Mouse (Mus musculus) hindbrain, embryonic 12.5 days (tissue): Measurements from ENCODE around the gene Dchs2. TPM values are rescaled to one million over a fixed set of nuclear protein-coding genes. Genes with fewer than 3 reads are reported as not detected.
A peak's percentile ranks its signal among the peaks of the same experiment; 100 is the strongest.

Source experiments
- ATAC-seq: fragments of 200-750 bp; cut with Nextera tagmentation; 2 replicates; pipeline ENCODE4 v1.8.0; 2017; ENCODE audit warnings: moderate TSS enrichment; ENCODE audit not compliant: low FRiP score
- H3K27ac ChIP-seq: fragments of 300-500 bp; sonication (generic); 2 replicates; pipeline ENCODE4 v1.5.1; 2016; ENCODE audit warnings: mild to moderate bottlenecking
- H3K27me3 ChIP-seq: fragments of 300-500 bp; sonication (generic); 2 replicates; pipeline ENCODE4 v1.6.1; 2016; ENCODE audit warnings: mild to moderate bottlenecking
- H3K36me3 ChIP-seq: fragments of 300-500 bp; sonication (generic); 2 replicates; pipeline ENCODE4 v1.6.1; 2016; ENCODE audit warnings: mild to moderate bottlenecking
- H3K4me1 ChIP-seq: fragments of 300-500 bp; sonication (generic); 2 replicates; pipeline ENCODE4 v1.6.1; 2016
- H3K4me2 ChIP-seq: fragments of 300-500 bp; sonication (generic); replicated peaks from 2 replicates; pipeline ENCODE4 v1.6.1; 2016; ENCODE audit warnings: mild to moderate bottlenecking
- H3K4me3 ChIP-seq: fragments of 300-500 bp; sonication (generic); 2 replicates; pipeline ENCODE4 v1.5.1; 2016; ENCODE audit warnings: mild to moderate bottlenecking
- H3K9ac ChIP-seq: fragments of 300-500 bp; sonication (generic); 2 replicates; pipeline ENCODE4 v1.6.1; 2016; ENCODE audit warnings: mild to moderate bottlenecking, moderate library complexity
- H3K9me3 ChIP-seq: fragments of 300-500 bp; sonication (generic); replicated peaks from 2 replicates; pipeline ENCODE4 v1.6.1; 2016; ENCODE audit warnings: mild to moderate bottlenecking
- WGBS: fragments of 180-500 bp; shearing (Covaris S2); methylation state at CpG from one replicate; pipeline ENCODE4 v1.1.7; 2016; 5-methylcytosine and 5-hydroxymethylcytosine counted together
- polyA plus RNA-seq: library from polyadenylated mRNA; unstranded; fragments of >200 nt; fragmentation: Nextera tagmentation; extraction: Ambion mirVana; gene quantifications from 2 replicates; pipeline ENCODE4 v1.2.1, GENCODE M21; 2016

Gene Dchs2
- polyA plus RNA-seq, result 1.1 and 1.3 TPM in 2 replicates

DNA sequence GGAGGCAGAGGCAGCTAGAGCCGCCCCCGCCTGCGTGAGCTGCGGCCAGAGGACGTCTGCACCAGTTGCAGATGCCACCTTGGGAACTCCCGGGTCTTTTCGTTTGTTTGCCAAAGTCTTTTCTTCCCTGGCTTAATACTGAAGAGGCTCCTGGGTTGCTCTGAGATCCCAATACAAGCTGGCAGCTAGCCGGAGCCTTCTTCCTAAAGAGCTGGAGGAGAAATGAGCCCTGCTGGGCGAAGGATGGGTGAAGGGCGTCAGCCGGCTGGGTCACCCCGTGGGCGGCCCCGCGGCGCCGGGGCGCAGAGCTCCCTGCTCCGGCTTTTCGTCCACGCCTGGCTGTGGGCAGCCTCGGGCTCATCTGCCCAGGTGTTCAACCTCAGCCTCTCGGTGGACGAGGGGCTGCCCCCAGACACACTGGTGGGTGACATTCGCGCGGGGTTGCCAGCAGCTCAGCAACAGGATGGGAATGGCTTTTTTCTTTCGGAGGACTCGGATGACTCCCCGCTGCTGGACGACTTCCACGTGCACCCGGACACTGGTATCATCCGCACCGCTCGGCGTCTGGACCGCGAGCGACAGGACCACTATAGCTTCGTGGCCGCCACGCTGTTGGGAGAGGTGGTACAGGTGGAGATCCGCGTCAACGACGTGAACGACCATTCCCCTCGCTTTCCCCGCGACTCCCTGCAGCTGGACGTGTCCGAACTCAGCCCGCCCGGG, at the start of gene Dchs2:
Gene Dchs2, plus strand, starts transcription at position 223 of the 723 bp plus-strand sequence.
- Histone ChIP-seq H3K27ac (no peak within 1 kb of the TSS), H3K4me2 (peak within 1 kb of the TSS; percentile 98), H3K27me3 (peaks cover 57% of the 10 kb centered on the region), H3K9me3 (no peaks in the 10 kb centered on the region), H3K36me3 (no peaks in the 10 kb centered on the region), H3K4me1 (peaks cover 25% of the 10 kb centered on the region), H3K9ac (peak within 1 kb of the TSS; percentile 64), H3K4me3 (peak within 1 kb of the TSS; percentile 56)
- under 1% methylated on average over 55 of the region's 55 CpGs for WGBS
- ATAC-seq, result peak; percentile 63

DNA sequence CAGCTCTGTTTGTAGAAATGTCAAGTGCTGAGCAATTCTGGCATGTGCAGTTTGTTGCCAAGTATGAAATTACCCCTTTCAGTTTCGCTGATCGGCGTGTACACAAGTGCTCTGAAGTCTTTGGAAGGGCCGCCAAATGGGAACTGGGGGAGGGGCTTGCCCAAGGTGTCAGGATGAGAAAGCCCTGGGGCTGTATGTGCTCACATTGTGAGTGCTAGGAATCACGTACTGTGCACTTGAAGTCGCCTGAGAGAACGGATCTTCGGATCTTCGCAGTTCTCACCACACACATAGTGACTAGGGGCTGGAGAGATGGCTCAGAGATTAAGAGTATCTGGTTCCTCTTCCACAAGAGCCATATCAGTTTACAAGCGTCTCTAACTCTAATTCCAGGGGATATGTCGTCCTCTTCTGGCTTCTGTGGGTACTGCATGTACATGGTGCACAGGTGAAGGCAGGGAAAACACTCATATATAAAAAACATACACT, 47.1 kb upstream of the Dchs2 start:
- Histone ChIP-seq H3K27me3 (no peaks in the 10 kb centered on the region), H3K27ac (no peak overlapping the region), H3K4me1 (peaks cover 10% of the 10 kb centered on the region), H3K9me3 (no peaks in the 10 kb centered on the region), H3K9ac (no peak overlapping the region), H3K36me3 (no peaks in the 10 kb centered on the region), H3K4me3 (peak overlapping the region; percentile 11; the same call in 1 of the 2 replicates), H3K4me2 (peak overlapping the region; percentile 48)
- ATAC-seq, result peak; percentile 63
- 4% methylated on average over 11 of the region's 11 CpGs for WGBS

DNA sequence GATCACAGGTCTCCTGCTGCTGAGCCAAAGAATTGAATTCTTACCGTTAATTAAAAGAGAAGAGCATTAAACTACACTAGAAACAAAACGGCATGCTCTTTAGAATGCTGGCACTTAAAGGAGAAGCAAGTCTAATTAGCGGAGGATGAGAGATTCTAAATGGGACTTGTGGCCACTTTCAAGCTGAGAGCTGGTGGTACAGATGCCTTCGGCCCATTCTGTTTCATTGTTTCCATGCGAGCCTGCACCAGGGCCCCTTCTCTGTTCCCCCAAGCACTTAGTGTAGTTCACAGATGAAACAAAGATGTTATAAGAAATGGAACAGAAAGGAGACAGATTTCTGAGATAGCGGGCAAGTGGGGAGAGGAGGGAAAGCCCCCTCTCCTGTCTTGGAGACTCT, 30.2 kb upstream of the Dchs2 start:
- Histone ChIP-seq H3K4me2 (no peak overlapping the region), H3K4me1 (peaks cover 24% of the 10 kb centered on the region), H3K27ac (no peak overlapping the region), H3K9ac (no peak overlapping the region), H3K36me3 (no peaks in the 10 kb centered on the region), H3K27me3 (0 out of 2 replicates have a peak, but pooled peaks cover 2% of the 10 kb centered on the region), H3K9me3 (no peaks in the 10 kb centered on the region), H3K4me3 (no peak overlapping the region)
- ATAC-seq, result no peak
- WGBS, result 39% methylated on average over 6 of the region's 6 CpGs

DNA sequence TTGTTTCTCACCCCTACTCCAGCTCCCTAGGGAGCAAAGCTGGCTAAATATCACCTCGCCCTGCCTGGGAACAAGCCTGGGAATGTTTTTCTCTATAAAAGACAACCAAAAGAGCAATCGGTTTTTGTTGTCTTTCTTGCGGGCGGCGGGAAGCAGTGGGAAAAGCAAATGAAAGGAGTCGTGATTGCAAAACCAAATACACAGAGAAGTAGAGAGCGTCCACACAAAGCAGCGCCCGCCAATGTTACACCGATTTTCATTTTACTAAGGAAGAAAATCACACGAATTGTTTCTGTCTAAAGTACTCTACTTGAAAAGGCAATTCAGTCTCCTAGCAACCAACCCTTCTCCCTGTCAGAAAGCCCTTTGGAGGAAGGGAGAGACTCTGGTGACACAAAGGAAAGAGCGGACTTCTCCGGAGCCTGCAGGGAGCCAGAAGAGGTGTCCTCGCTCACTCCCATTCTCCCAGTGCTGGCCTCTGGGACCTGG, 29.2 kb upstream of the Dchs2 start:
- ATAC-seq, result peak; percentile 92
- H3K27me3 ChIP-seq, result 0 out of 2 replicates have a peak, but pooled peaks cover 2% of the 10 kb centered on the region
- H3K4me3 ChIP-seq, result peak overlapping the region; percentile 21
- H3K4me1 ChIP-seq, result peaks cover 24% of the 10 kb centered on the region
- 4% methylated on average over 14 of the region's 14 CpGs for WGBS
- H3K27ac ChIP-seq, result peak overlapping the region; percentile 72
- H3K4me2 ChIP-seq, result peak overlapping the region; percentile 53
- 0 out of 2 replicates have a peak overlapping the region, but pooled peaks have one; percentile 32 for H3K9ac ChIP-seq
- H3K36me3 ChIP-seq, result no peaks in the 10 kb centered on the region
- no peaks in the 10 kb centered on the region for H3K9me3 ChIP-seq

DNA sequence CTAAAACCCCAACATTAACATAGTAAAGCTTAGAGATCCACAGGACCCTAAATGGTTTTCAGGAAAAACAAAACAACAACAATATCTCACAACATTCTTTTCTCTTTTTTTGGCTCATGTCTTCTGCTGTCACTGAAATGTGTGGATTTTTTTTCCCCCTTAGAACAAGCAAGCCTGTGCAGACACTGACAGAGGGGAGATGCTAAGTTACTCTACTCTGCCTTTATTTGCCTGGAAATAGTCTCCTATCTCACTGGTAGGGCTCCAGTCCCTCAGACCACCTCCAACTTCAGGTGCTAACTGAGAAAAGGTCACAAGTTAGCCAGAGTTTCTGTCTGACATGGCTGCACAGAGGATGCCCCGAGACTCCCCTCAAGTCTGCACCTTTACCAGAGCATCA, 28.6 kb upstream of the Dchs2 start:
- 65% methylated on average over 1 of the region's 1 CpGs for WGBS
- Histone ChIP-seq H3K27ac (peak overlapping the region; percentile 72), H3K9ac (0 out of 2 replicates have a peak overlapping the region, but pooled peaks have one; percentile 32), H3K36me3 (no peaks in the 10 kb centered on the region), H3K4me2 (peak overlapping the region; percentile 53), H3K4me1 (peaks cover 24% of the 10 kb centered on the region), H3K9me3 (no peaks in the 10 kb centered on the region), H3K27me3 (0 out of 2 replicates have a peak, but pooled peaks cover 2% of the 10 kb centered on the region), H3K4me3 (peak overlapping the region; percentile 21; the same call in 1 of the 2 replicates)
- ATAC-seq, result peak; percentile 47

DNA sequence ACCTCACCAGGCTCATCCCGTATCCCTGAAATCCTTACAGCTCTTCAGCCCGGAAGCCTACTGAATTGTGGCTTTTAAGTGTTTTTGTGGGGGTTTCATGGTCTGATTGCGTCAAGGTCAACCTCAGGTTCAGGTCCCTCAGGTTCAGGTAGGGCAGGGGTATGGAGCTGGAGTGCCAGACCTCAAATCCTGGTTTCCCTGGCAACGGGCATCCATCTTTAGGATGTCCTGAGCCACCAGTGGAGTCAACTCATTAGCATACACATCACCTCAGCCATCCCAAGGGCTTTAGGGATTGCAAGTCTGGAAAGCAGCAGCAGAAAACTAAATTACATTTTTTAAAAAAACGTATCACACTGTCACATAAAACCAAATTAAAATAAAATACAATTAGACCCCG, 28.1 kb upstream of the Dchs2 start:
- Histone ChIP-seq H3K9ac (no peak overlapping the region), H3K4me3 (no peak overlapping the region), H3K27me3 (0 out of 2 replicates have a peak, but pooled peaks cover 2% of the 10 kb centered on the region), H3K9me3 (no peaks in the 10 kb centered on the region), H3K36me3 (no peaks in the 10 kb centered on the region), H3K27ac (no peak overlapping the region), H3K4me2 (no peak overlapping the region), H3K4me1 (peaks cover 24% of the 10 kb centered on the region)
- ATAC-seq, result peak; percentile 68
- WGBS, result 44% methylated on average over 6 of the region's 6 CpGs

DNA sequence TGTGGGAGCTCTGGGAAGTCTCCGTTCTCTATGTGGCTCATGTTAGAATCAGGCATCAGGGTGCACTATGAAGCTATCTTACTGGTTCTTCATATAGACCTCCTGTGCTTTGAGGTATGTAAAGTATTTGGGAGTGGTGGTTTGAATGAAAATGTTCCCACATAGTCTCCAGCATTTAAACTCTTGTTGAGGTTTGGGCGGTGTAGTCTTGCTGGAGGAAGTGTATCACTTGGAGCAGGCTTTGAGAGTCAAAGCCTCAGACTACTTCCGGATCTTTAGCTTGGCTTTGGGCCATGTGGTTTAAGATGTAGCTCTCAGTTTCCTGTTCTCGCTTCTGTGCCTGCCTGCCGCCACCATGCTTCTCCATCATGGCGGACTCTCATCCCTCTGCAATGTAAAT, 25.5 kb upstream of the Dchs2 start:
- WGBS, result 93% methylated on average over 6 of the region's 6 CpGs
- Histone ChIP-seq H3K27me3 (0 out of 2 replicates have a peak, but pooled peaks cover 2% of the 10 kb centered on the region), H3K4me3 (no peak overlapping the region), H3K4me2 (no peak overlapping the region), H3K27ac (no peak overlapping the region), H3K9me3 (no peaks in the 10 kb centered on the region), H3K36me3 (no peaks in the 10 kb centered on the region), H3K4me1 (peaks cover 24% of the 10 kb centered on the region), H3K9ac (no peak overlapping the region)
- ATAC-seq, result no peak

DNA sequence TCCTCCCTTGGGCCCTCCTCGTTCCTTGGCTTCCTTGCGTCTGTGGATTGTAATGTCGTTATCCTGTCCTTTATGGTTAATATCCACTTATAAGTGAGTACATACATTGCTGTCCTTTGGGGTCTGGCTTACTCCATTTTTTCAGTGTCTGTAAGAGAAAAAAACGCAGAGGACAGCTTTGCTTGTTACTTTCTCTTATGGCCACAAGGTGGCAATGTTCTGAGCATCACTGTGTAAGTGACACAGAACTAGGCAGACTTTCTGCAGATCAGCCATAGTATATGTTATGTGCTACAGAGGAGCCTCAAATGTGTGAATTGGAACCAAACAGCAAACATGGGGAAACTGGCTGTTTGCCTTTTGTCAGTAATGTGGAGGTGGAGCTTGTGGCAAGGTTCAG, 17.6 kb upstream of the Dchs2 start:
- Histone ChIP-seq H3K9ac (no peak overlapping the region), H3K9me3 (no peaks in the 10 kb centered on the region), H3K4me1 (peaks cover 22% of the 10 kb centered on the region), H3K36me3 (no peaks in the 10 kb centered on the region), H3K4me3 (no peak overlapping the region), H3K4me2 (no peak overlapping the region), H3K27ac (no peak overlapping the region), H3K27me3 (no peaks in the 10 kb centered on the region)
- WGBS, result 26% methylated on average over 4 of the region's 4 CpGs
- ATAC-seq, result peak; percentile 39; the same call in 1 of the 2 replicates

DNA sequence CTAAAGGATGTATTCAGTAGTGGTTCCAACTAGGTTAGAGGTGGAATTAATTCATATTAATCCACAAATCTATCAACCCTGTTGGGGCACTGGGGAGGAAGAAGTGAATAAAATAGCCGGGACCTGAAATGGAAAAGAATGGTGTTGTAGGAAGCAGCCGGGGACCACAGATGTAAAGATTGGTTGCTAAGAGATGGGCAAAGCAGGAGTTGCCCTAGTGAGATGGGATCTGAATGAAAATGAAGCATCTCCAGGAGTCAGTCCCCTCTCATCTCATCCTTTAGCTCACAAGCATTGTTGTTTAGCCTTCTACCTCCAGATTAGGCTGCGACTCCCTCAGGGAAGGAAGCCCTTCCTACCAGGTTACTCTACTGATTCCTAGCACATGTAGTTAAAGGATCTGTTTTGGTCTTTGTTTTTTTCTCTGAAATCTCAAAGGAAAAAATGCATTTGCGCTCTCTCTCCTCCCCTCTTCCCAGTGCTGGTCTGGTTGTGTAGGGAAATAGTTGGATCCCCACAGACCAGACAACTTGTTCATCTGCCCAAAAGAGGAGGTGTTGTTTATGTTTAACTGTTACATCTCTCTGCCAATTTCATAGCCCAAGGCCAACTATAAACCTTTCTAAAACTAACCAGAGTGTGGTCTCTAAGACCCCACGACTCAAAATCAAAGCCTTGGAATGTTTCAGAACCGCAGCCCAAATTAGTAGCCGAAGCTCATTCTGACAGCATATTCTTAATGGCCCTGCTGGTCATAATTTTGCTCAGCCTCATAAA, 16.1 kb upstream of the Dchs2 start:
- WGBS, result 33% methylated on average over 7 of the region's 7 CpGs
- no peaks in the 10 kb centered on the region for H3K9me3 ChIP-seq
- no peaks in the 10 kb centered on the region for H3K27me3 ChIP-seq
- no peak overlapping the region for H3K4me3 ChIP-seq
- no peak overlapping the region for H3K9ac ChIP-seq
- no peak overlapping the region; the same call in 1 of the 2 replicates for H3K27ac ChIP-seq
- H3K4me2 ChIP-seq, result peak overlapping the region; percentile 26; the same call in 1 of the 2 replicates
- peak; percentile 61 for ATAC-seq
- no peaks in the 10 kb centered on the region for H3K36me3 ChIP-seq
- peaks cover 22% of the 10 kb centered on the region for H3K4me1 ChIP-seq

DNA sequence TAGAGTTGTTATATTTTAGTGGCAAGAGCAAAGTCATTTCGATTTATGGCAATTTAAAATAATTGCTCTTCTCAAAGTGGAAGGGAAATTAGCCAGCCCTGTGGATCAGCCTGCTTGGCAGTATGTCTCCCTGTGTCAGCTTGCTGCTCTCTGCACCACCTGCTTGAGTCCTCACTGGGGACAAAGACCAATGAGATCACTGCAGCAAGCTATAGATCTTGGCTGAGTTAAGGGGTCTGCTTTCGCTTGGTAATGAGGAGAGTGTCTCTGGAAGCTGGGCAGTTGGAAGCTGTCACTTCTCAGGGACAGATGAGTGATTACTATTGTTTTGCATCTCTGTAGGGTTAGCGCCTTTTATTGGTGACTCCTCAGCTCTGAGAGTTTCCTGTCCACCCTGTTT, 14.9 kb upstream of the Dchs2 start:
- Histone ChIP-seq H3K27ac (no peak overlapping the region), H3K4me2 (0 out of 2 replicates have a peak overlapping the region, but pooled peaks have one; percentile 26), H3K9me3 (no peaks in the 10 kb centered on the region), H3K4me3 (no peak overlapping the region), H3K9ac (no peak overlapping the region), H3K27me3 (no peaks in the 10 kb centered on the region), H3K4me1 (peaks cover 22% of the 10 kb centered on the region), H3K36me3 (no peaks in the 10 kb centered on the region)
- ATAC-seq, result peak; percentile 64; the same call in 1 of the 2 replicates
- 21% methylated on average over 3 of the region's 3 CpGs for WGBS

DNA sequence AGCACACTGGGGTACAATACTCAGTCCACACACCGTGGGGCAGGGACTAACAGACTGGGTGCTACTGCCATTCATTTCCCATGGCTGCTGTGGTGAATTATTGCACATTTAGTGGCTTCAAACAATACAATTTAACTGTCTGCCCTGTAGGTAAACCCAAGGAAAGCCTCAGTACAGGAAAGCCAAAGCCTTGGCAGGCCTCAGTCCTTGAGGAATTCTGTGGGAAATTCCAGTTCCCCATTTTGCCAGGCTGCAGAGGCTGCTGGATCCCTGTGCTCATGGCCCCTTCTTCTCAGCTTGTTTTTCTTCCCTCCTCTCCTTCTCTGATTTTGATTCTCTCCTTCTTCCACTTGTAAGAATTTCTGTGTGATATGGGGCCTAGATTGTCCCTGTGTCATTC, 12.8 kb upstream of the Dchs2 start:
- H3K9me3 ChIP-seq, result no peaks in the 10 kb centered on the region
- peaks cover 22% of the 10 kb centered on the region for H3K4me1 ChIP-seq
- no peak overlapping the region for H3K27ac ChIP-seq
- 57% methylated on average over 1 of the region's 1 CpGs for WGBS
- H3K9ac ChIP-seq, result no peak overlapping the region
- no peak overlapping the region for H3K4me3 ChIP-seq
- no peaks in the 10 kb centered on the region for H3K36me3 ChIP-seq
- no peak overlapping the region for H3K4me2 ChIP-seq
- H3K27me3 ChIP-seq, result no peaks in the 10 kb centered on the region
- ATAC-seq, result no peak

DNA sequence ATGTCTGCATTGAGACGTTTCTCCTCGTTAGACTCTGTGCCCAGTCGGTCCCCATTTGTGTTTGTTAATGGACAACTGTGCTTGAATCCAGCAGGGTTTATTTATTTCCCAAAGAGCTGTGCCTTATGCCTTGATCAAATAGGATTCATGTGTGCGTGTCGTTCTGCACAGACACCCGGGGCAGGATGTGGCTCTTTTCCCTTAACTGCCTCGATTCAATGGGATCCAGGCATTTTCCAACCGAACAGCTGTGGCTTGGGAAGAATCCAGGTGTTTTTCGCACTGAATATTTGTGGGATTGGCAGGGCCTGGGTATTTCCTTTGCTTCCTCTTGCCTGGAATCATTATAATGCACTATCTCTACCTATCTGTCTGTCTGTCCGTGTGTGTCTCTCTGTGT, 10.2 kb upstream of the Dchs2 start:
- 72% methylated on average over 10 of the region's 10 CpGs for WGBS

More for the DNA sequence above, 10.2 kb upstream of the Dchs2 start:
- no peaks in the 10 kb centered on the region for H3K36me3 ChIP-seq
- no peak overlapping the region for H3K4me3 ChIP-seq
- no peak for ATAC-seq
- H3K9ac ChIP-seq, result no peak overlapping the region
- H3K27ac ChIP-seq, result no peak overlapping the region
- H3K27me3 ChIP-seq, result no peaks in the 10 kb centered on the region
- peaks cover 7% of the 10 kb centered on the region for H3K4me1 ChIP-seq
- no peaks in the 10 kb centered on the region for H3K9me3 ChIP-seq
- H3K4me2 ChIP-seq, result no peak overlapping the region
